Mouse (Mus musculus) cerebellum, adult 11-12 months (tissue): ENCODE results near the gene Borcs8.

Source experiments
- DNase-seq: peaks from one replicate; pipeline ENCODE4 v3.0.0; 2022

The Borcs8 gene

GRCm38 (mm10) chr8:70139026-70139857 lies at the start of gene Borcs8, which contains the start of the genes Rfxank and Mef2b:
Gene Borcs8, plus strand, starts transcription at chr8:70139499.
Gene Rfxank, minus strand, starts transcription at chr8:70139154.
Gene Mef2b, plus strand, starts transcription at chr8:70139711.
- DNase-seq, result peak; percentile 99

DNA sequence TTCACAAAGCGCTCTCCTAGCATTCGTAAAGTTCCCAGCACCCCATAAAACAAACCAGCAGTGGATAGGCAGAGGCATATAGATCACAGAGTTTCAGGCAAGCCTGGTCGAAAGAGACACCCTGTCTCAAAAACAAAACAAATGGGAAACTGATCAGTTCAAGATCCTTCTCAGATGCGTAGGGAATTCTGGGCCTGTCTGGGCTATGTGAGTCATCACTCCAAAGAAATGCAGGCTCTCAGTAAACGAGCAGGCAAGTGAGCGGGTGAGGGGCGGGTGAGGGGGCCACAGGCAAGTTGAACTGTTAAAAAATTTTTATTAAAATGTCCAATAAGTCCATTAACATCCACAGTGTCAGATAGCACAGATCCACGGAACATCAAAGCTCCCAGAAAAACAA lies 46.5 kb upstream of the Borcs8 start:
- no peak for DNase-seq

GRCm38 (mm10) chr8:70099276-70099675 lies 40.0 kb upstream of the Borcs8 start:
- DNase-seq, result no peak

- no peak for DNase-seq
These were observed 39.1 kb upstream of the Borcs8 start for GRCm38 (mm10) chr8:70100241-70100640.

DNA sequence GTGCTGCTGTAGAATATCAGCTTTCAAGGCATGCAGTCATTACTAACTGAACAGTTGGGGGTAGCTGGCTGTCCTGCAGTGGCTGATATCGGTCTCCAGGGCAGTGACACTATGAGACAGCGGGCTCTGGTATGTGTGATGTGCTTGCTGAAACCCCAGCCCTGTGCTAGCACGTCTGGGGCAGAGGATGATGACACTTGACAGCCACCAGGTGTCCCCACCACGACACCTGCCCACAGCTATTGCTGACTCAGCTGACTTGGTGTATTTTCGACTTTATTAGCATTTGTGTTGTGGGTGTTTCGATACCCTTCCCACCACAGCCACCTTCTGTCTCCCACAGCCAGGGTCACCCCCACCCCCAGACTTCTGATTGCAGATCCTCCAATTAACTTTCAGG lies 34.8 kb upstream of the Borcs8 start:
- DNase-seq, result no peak

- no peak for DNase-seq
These were observed 34.4 kb upstream of the Borcs8 start for GRCm38 (mm10) chr8:70104922-70105321.

DNA sequence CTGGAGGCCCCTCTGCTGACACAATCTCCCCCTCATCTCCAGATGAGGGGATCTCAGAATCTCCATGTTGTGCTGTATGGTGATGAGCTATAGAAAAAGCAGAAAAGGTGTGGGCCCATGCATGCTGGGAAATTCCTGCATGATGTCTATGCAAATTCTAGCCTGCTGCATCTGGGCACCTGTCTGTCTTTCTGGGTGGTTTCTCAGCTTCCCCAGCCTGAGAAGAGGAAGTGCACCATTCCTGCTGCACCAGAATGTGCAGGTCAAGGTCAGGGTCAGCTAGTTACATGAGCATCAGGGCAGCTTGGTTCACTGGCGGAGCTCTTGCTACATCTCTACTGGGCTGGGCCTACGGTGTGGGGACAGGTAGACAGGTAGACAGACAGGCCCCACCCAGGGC lies 28.8 kb upstream of the Borcs8 start:
- no peak for DNase-seq

GRCm38 (mm10) chr8:70111192-70111795 lies 28.0 kb upstream of the Borcs8 start:
- no peak for DNase-seq

GRCm38 (mm10) chr8:70112401-70113016 lies 26.8 kb upstream of the Borcs8 start:
- no peak for DNase-seq

DNA sequence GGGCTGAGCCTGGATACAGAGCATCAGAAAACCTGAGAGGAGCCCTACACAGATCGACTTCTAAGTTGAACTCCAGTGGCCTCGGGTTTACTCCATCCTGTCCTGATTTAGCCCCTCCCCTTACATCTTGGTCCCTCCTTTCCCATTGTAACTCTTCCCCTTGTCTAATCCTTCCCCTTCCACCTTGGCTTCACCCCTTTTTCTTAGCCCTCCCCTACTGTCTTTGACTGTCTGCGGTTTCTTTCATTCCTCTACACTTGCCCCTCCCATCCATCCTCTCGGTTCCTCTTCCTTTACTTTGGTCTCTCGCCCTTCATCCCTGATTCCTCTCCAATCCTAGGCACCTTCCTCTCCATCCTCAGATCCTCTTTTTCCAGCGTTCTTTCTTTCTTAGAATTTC lies 24.8 kb upstream of the Borcs8 start:
- no peak for DNase-seq

- no peak for DNase-seq
These were observed 24.4 kb upstream of the Borcs8 start for GRCm38 (mm10) chr8:70114892-70115291.

GRCm38 (mm10) chr8:70117611-70118010 lies 21.7 kb upstream of the Borcs8 start:
- no peak for DNase-seq

- no peak for DNase-seq
These were observed 20.3 kb upstream of the Borcs8 start for GRCm38 (mm10) chr8:70118726-70119700.

DNA sequence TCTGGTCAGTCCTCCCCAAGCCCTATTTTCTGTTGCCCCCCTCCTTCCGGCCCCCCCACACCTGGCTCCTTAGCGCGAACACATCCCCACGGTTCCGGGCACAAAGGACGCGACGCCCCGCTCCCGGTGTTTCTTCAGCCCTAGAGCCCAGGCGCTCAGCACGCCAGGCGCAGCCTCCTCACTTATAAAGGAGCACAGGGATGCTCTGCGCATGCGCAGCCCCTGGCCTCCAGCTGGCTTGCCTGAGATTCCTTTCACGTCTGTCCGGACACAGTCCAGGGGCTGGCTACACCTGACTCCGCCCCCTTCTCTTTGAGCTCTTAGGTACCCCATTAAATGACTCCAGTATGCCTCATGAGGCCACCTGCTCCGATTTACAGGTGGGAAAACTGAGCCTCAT lies 18.6 kb upstream of the Borcs8 start, which contains the start of gene Ncan:
Gene Ncan (minus strand): TSS at position 207 of the 400 bp plus-strand sequence.
- DNase-seq, result peak; percentile 88

GRCm38 (mm10) chr8:70122863-70123262 lies 16.4 kb upstream of the Borcs8 start:
- DNase-seq, result no peak

- no peak for DNase-seq
These were observed 14.3 kb upstream of the Borcs8 start for GRCm38 (mm10) chr8:70124992-70125391.

DNA sequence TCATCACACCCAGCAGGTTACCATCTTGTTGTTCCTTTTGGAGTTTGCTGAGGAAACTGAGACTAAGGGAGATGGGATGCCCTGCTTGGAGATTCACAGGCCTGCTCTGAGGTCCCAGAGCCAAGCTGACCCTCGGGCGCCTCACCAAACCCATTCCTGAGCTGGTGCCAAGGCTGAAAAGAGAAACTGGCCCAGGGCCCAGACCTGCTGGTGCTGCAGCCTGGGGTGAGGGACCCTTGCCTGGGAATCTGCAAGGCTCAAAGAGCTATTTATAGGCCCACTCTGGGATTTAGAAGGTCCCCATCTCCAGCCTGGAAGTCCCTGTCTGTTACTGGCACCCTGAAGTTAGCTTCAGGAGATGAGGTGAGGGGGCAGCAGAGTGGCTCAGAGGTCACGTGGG lies 10.9 kb upstream of the Borcs8 start:
- DNase-seq, result no peak

- peak; percentile 65 for DNase-seq
These were observed 9.9 kb upstream of the Borcs8 start for GRCm38 (mm10) chr8:70129309-70129952.

DNA sequence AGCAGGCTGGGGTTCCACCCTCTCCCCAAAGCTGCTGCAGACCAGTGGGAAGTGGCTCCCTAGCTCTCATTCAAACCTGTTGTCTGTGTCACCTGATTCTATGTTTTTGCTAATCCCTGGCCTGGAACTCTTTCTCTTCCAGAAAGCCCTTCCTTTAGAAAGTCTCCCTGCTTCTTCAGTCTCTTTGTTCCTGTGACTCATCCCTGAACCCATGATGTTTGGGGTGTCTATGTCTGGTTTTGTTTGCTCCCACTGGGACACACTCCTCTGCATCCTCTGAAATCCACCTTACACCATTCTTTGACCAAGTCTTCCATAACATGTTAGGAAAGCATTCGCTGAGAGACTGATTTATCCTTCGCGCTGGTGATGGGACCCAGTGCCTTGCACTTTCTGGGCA lies 9.2 kb upstream of the Borcs8 start:
- no peak for DNase-seq

- peak; percentile 82 for DNase-seq
These were observed 8.0 kb upstream of the Borcs8 start, which contains the start of gene Nr2c2ap for GRCm38 (mm10) chr8:70131166-70131883. Gene Nr2c2ap, plus strand, starts transcription at chr8:70131333.

- no peak for DNase-seq
These were observed 5.2 kb upstream of the Borcs8 start for GRCm38 (mm10) chr8:70134086-70134485.
